ENCODE assay signal across 8 mouse cellular contexts in the genomic region with DNA sequence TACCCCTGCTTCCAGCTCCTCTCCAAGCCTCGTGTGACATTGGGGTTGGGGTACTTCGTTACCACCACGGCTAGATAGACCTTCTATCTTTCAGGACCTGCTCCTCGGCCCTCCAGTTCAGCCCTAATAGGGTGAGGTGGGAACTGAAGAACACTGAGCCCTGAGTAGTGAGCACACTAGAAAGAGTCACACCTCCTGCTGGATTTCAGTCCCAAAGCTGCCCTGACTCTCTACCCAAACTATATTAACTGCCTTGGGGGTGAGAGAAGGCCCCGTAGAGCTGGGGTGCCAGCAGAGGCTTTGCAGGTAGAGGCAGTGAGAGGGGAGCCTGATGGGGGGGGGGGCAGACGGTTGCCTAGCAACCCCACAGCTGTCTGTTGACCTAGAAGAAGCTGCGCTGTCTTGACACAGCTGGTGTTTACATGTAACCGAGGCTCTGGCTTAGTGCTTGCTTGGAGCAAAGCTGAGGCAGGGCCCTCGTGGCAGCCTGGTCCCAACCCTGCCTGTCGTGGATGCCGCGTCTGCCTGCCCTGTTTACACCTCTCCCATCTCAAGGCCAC. TPM values are rescaled to one million over a fixed set of nuclear protein-coding genes. Genes with fewer than 3 reads are reported as not detected.
DNase-seq lines count a peak whose midpoint lies in the region; ATAC-seq and TF ChIP-seq lines count a peak whose summit lies in the region.

No protein-coding gene starts in this region.

- H3K4me3 ChIP-seq in hindbrain, embryonic 12.5 days, result peak overlapping the region; percentile 36
- H3K4me3 ChIP-seq in thymus, adult 2 months (ENCODE audit: control insufficient read depth, insufficient read depth, low read length), result peak overlapping the region; percentile 57

- WGBS in hindbrain, embryonic 12.5 days, result 11% methylated on average over 12 of the region's 12 CpGs
- 20% methylated on average over 12 of the region's 12 CpGs for WGBS in thymus, adult 2 months

- no peak for TF ChIP-seq POLR2A in brain, embryonic 14.5 days (IDR thresholded peaks at IDR 0.05; ENCODE audit: borderline replicate concordance, extremely low read depth, insufficient read depth, insufficient read length, poor library complexity, severe bottlenecking)
- peak; percentile 84 for TF ChIP-seq POLR2A in thymus, adult 2 months (IDR thresholded peaks at IDR 0.05; ENCODE audit: control insufficient read depth, extremely low read depth, insufficient read depth, low read length, poor library complexity)

- peaks cover 60% of the 10 kb centered on the region for H3K4me1 ChIP-seq in hindbrain, embryonic 12.5 days
- peaks cover 67% of the 10 kb centered on the region for H3K4me1 ChIP-seq in thymus, adult 2 months (replicated peaks; ENCODE audit: control insufficient read depth, insufficient read depth, low read length)

- H3K27me3 ChIP-seq in hindbrain, embryonic 12.5 days, result peaks cover 10% of the 10 kb centered on the region; the same call in 1 of the 2 replicates
- H3K27me3 ChIP-seq in thymus, adult 2 months (ENCODE audit: control insufficient read depth, insufficient read depth, low read length), result no peaks in the 10 kb centered on the region

- no peak for TF ChIP-seq CTCF in brain, embryonic 14.5 days (IDR thresholded peaks at IDR 0.05; ENCODE audit: borderline replicate concordance, extremely low read depth, insufficient read depth, insufficient read length)
- TF ChIP-seq CTCF in thymus, adult 2 months (IDR thresholded peaks at IDR 0.05; ENCODE audit: borderline replicate concordance, control insufficient read depth, extremely low read depth, insufficient read depth, low read length, poor library complexity), result 0 out of 2 replicates have a peak, but pooled peaks have one; percentile 15

- peak overlapping the region; percentile 84 for H3K4me2 ChIP-seq in hindbrain, embryonic 12.5 days (replicated peaks)

- no peaks in the 10 kb centered on the region for H3K9me3 ChIP-seq in hindbrain, embryonic 12.5 days (replicated peaks)

- ATAC-seq in hindbrain, embryonic 12.5 days (ENCODE audit: low FRiP score), result peak; percentile 38; the same call in 1 of the 2 replicates

- H3K36me3 ChIP-seq in hindbrain, embryonic 12.5 days, result no peaks in the 10 kb centered on the region
- H3K36me3 ChIP-seq in thymus, adult 2 months (ENCODE audit: control insufficient read depth, insufficient read depth, low read length), result no peaks in the 10 kb centered on the region

- no peak overlapping the region for H3K9ac ChIP-seq in hindbrain, embryonic 12.5 days

- peak overlapping the region; percentile 71 for H3K27ac ChIP-seq in hindbrain, embryonic 12.5 days
- H3K27ac ChIP-seq in thymus, adult 2 months (ENCODE audit: control insufficient read depth, insufficient read depth, low read length), result peak overlapping the region; percentile 99

- peak; percentile 10 for DNase-seq in adrenal gland, adult 2 months
- no peak for DNase-seq in adrenal gland, postnatal 25 days
- DNase-seq in brain, embryonic 14.5 days (ENCODE audit: low read depth), result peak; percentile 78
- peak; percentile 46 to 74 for DNase-seq in lung, postnatal 4 days
- peak; percentile 79 for DNase-seq in thymus, adult 2 months
- DNase-seq in adrenal gland, adult 8-10 months, result no peak
- no peak for DNase-seq in right cerebral cortex, postnatal 14 days

RNA-seq across cellular contexts. Expression of gene Wasf2, which starts 44.4 kb away (rescaled TPM):
- 100 to 1,000 TPM in 1 of 2 experiments, 10 to 100 TPM in 1; 99.4 to 130 TPM for total RNA-seq in adrenal gland, adult 2 months (2021)
- 43.2 and 57.0 TPM in 2 replicates for polyA plus RNA-seq in adrenal gland, adult 2 months (2012; rRNA removed)
- total RNA-seq in adrenal gland, postnatal 25 days (2021), result 107 and 137 TPM in 2 replicates
- polyA plus RNA-seq in brain, embryonic 14.5 days (2012; rRNA removed), result 19.0 and 25.5 TPM in 2 replicates
- polyA plus RNA-seq in hindbrain, embryonic 12.5 days (2016; fragmentation: Nextera tagmentation; extraction: Ambion mirVana), result 49.0 and 49.1 TPM in 2 replicates
- 163 and 186 TPM in 2 replicates for polyA plus RNA-seq in thymus, adult 2 months (2012; rRNA removed)
- total RNA-seq in adrenal gland, adult 8-10 months (2022), result 100 to 1,000 TPM; 105 to 158 (median 133) TPM

Comparison
In these comparisons a context has a peak if more than half of its experiments do, and no peak if none do; other contexts are left out.
1. DNase-seq: peak in adrenal gland, adult 2 months (single experiment), brain, embryonic 14.5 days (single experiment), lung, postnatal 4 days (2 of 2) and thymus, adult 2 months (single experiment); none in adrenal gland, postnatal 25 days (single experiment), adrenal gland, adult 8-10 months (single experiment) and right cerebral cortex, postnatal 14 days (single experiment).